Mouse (Mus musculus) embryo, embryonic 11 days (tissue): ENCODE measurements around the gene Tbc1d1.

ENCODE experiments used
- DNase-seq: peaks from one replicate; pipeline ENCODE4 v3.0.0-alpha.2; 2015

Gene Tbc1d1

DNA sequence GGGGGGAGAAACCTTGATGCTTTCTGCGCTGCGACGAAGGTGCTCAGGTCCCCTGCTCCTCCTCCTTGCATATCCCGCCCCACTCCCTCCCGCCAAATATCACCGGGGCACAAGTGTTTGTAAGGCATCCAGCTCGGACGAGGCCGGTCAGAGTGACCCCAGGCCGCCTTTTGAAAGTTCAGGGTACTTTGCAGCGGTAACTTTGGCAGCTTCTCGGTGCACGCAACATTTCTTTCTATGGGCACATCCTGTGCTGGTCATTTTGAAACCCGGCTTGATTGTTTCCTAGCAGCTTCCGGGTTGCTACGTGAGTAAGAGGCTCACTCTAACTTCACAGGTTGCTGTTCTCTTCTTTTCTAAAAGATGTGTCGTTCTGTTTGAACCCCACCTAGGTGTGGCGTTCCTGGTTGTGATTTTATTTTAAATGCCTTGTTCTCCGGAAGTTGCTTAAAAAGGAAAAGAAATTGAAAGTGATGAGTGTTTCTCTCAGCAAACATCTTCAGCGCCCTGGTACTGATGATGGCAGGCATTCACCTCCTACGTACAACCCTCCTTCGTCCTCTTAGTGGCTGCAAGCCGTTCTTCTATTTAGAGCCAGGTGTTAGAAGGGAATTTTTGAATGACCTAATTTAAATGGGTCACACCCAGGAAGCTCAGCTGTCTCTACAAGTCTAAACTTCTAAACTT, 4.7 kb downstream of the Tbc1d1 start:
- peak; percentile 29 for DNase-seq

DNA sequence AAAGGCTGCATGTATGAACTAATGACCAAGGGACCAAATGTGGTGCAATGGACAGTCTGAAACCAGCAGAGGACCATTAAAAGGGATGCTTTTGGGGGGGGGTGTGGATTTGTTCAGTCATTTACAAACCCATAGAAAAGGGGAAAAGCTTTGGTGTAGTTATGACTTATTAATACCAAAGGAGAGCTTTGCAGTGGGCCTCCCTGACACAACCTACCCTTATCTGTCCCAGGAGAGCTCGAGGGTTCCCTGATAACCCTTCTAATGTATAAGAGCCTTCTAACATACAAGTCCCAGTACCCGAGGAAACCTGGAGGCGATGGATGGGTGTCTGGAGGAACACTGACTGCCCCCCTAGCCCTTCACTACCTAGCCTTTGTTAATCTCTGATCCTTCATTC, 5.8 kb downstream of the Tbc1d1 start:
- DNase-seq, result no peak

DNA sequence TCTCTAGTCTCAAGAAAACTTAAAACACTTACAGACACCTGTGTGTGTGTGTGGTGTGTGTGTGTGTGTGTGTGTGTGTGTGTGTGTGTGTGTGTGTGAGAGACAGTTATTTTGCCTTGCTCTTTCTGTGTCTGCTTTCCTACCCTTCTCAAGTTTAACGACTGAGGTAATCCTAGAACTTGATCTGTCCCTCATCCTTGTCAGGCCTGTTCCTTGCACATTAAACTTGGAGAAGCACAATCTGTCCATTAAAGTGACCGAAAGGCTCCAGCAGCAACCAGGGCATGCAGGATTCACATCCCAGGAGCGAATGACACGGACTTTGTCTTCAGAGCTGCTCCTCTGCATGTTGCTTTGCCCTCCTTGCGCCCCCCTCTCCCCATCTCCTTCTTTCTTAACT, 6.5 kb downstream of the Tbc1d1 start:
- no peak for DNase-seq

DNA sequence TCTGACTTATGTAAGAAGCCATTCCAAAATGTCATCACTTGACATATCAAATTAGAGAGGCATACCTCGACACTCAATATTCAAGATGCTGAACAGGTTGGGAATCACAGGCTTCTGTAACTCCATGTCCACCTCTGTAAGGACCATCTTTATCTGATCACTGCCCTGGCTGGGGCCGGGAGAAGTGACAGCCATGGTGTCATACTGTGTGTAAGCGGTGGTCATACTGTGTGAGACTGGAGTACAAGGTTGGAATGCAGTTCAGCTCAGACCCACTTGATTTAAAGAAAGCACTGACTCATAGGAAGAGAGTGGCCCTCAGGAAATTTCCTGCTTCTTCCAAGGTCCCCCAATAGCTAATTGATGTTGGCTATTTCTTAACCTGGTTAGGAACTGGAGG, 8.3 kb downstream of the Tbc1d1 start:
- no peak for DNase-seq

DNA sequence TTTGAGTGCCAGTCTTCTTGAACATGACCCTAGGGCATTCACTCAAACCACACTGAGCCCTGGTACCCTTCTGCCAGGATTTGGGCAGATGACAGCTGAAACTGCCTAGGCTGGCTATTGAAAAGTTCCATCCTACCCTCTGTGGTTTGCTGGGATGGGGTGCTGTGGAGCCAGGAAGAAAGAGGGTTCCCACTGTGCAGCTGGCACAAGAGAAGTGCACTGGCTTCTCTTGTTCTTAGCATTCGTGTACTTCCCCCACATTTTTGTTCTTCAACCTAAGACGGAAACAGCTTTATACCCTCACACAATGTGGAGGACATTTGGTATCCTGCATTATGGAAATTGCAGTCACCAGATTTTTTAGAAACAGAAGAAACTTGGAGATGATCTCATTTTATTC, 9.7 kb downstream of the Tbc1d1 start:
- DNase-seq, result no peak

DNA sequence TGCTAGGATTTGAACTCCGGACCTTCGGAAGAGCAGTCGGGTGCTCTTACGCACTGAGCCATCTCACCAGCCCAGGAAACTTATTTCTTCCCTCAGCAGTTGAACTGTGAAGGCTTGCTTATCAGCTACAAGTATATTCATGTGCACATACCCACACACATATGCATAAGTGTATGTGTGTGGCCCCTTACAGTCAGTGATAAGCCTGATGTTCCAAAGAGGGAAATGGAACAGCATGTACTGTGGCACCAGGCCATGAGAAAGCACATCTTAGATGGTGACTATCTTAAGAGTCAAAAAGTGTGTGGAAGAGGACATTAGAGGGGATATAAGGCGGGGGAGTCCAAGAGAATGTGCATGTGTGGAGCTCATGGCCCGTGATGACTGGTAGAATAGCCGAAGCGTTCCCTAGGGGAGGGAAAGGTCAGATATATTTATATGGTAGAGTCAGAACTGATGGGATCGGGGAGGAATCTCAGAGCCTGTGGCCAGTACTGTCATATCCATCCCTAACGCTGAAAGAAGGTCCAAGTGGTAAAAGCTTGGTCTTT, 13.0 kb downstream of the Tbc1d1 start:
- DNase-seq, result no peak

DNA sequence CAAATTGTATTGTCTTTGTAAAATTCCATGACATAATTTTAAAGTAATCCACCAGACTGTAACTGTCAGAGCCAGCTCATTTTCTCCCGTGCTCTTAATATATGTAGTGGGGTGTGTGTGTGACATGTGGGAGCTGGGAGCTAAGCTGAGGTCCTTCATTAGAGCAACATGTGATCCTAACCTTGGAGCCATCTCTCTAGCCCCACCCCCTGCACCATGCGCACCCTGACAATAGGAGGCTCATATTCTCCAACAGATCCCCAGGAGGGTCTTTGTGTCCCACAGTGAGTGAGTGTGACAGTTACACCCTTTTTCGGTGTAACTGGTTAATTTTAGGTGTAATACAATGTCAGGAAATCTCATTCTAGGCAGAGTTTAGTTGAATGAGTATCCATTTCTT, 16.8 kb downstream of the Tbc1d1 start:
- DNase-seq, result no peak

DNA sequence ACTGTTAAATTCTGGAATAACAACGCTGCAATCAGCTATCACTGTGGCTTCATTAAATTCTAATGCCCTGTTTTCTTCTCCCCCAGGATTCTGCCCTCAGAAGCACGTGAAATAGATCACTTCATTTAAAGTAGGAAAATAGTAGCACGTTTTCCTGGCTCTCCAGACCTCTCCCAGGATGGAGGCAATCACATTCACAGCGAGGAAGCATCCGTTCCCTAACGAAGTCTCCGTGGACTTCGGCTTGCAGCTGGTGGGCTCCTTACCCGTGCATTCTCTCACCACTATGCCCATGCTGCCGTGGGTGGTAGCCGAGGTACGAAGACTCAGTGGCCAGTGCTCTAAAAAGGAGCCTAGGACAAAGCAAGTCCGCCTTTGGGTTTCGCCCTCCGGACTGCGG, 17.2 kb downstream of the Tbc1d1 start:
- no peak for DNase-seq

DNA sequence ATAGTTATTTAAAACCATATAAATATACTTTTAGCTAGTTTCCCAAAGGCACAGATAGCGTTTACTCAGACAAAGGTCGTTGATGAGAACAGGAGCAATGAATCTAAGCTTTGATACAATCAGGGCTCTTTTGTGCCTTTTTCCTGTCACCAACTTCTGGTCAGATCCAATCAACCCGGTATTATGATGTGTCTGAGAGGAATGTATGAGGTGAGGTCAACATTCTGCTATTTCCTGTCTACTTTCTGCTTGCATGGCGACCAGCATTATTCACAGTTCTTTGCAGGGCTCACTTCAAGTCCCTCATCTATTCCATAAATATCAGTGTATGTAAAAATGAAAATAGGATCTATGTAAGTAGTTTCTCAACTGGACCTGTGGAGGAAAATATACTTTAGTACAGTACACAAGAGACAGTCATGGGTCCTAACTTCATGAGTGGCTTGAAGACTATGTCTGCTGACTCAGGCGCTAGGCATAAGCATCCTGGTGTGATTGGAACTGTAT, 18.4 kb downstream of the Tbc1d1 start:
- no peak for DNase-seq

DNA sequence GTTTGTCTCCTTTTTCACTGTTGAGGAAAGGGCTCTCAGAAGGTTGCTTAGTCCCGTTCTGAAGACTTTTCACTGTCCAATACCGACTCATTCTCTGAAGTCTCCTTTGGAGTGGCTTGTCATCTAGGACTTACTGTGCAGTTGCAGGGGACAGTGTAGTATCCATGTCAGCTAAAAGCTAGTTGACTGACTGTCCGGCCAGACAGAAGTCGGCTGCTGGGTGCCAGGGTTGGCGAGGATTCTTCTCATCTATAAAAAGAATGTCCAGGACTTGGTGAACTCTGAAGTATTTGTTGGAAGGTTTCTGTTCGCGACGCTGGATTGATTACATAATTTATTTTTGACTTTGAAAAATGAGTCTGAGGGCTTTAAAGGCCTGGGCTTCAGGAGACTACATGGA, 24.4 kb downstream of the Tbc1d1 start:
- DNase-seq, result no peak

DNA sequence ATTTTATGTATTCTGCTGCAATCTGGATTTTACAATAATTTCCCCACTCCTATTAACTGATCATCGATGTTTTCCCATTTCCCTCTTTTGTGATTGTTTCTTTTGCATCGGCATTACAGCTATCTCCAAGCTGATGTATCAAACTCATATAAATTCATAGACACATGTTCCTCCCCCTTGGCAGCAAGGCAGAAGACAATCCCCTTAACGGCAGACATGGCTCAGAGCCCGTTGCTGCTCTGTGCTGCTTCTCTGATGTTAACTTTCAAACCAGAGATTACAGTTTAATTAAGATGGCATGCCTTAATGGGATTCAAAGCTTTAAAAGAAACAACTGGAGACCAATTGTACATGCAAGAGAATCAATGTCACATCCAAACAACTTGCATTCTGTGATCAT, 27.6 kb downstream of the Tbc1d1 start:
- no peak for DNase-seq

DNA sequence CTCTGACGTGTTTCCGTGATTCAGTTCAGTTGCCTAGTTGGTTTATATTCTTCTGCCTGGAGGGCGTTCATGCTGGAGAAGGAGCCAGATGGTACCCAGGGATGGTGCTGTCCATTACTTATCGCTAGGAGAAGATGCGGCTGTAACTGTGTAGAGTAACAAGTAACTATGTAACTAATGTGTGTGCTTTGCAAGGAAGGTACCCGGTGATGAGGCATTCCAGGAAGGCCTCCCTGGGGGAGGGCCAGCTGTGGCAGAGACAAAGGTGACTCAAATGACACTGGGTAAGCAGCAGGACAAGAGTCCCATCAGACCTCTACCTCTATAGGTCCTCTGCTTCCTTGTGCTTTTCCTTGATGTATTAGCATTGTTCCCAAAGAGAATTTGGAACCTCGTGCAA, 29.2 kb downstream of the Tbc1d1 start:
- DNase-seq, result no peak

DNA sequence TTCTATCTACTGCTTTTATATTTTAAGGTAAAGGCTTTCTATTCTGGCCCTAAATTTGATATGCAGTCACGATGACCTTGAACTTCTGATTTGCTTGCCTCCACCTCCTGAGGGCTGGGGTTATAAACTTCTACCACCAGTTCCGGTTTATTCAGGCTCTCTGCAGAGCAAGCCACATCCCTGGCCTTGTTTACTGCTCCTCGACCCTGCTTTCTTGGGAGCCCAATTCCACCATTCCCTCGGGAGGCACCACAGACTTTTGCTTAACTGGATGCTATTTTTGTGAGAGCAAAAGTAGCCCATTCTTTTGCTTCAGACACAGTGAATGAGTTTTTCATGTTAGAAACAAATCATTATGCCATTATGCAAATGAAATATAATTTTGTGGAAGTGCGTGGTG, 30.5 kb downstream of the Tbc1d1 start:
- DNase-seq, result no peak

DNA sequence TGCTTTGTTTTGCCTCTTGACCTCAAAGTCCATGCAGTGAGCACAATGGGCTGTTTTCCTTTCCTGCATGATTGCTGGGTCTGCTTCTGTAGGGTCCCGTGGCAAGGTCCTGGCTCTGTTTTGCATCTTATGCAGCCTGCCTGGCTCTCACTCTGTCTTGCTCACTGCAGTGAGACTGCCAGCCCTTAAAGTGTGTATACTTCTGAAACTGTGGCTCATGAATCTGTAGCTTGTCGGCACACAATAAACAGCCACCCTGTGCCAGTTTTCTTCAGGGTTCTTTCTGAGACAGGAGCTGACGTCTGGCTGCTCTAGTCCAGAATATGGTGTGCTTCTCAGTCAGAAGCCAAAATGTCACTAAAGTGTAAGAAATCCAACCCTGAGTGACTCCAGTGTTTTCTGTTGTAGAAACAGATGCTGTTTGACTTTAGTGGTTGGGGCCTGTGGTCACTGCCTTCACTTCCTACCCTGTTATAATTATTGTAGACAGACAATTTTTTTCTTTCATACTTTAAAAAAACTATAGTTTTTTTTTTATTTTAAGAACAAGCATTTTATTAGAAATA, 32.1 kb downstream of the Tbc1d1 start:
- peak; percentile 11 for DNase-seq

DNA sequence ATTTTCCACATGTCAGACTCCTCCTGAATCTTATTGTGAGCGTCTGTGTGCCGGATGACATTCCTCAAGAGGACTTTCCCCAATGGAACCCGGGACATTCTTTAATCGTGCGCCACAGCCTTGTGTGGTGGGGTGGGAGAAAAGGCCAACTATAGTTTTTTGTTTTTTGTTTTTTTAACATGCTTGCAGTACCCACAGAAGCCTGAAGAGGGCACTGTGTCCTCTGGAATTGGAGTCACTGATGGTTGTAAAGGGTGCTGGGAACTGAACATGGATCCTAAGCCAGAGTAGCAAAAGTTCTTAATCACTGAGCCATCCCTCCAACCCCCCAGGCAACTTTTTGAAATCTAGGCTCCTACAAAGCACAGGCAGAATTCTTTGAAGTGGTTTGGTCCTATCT, 34.8 kb downstream of the Tbc1d1 start:
- no peak for DNase-seq

DNA sequence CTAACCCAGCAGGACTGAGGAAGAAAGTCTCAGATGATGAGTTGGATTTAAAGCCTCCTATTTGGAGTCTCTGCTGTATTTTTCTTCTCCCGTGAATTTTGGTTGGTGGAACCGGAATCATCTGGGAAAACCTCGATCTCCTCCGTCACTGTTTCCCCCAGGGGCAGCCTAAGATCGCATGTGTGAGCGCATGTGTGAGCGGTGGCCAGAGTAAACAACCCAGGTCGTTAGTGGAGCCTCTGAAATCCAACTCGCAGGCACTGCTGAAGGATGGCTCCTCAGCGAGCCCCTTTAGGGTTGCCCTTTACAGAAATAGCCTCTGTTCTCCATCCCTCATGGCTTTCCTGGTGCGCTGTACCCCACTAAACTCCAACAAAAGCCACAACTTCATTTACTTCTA, 37.2 kb downstream of the Tbc1d1 start:
- DNase-seq, result peak; percentile 35

DNA sequence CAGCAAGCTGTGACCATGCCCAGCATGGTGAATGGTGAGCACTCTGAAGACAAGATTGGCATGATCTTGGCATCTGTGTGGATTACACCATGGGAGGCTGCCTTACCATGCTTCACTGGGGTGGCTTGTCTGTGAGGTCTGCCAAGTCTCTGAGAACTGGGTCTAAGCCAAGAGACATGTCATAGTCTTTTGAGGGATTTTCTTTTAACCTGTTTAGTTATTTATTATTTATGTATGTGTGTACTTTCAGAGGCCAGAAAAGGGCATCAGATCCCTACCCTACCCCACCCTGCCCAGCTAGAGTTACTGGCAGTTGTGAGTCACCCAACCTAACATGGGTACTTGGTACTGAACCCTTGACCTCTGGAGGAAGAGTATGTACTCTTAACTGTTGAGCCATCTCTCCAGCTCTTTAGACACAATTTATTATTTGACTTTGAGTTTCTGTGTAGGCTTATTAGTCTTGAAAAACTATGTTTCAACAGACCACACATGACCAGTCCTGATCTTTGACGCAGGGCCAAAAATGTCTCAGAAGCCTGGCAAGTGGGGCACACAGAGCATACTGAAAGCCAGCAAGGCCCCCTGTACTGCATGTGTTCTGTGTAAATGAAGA, 40.3 kb downstream of the Tbc1d1 start:
- no peak for DNase-seq

DNA sequence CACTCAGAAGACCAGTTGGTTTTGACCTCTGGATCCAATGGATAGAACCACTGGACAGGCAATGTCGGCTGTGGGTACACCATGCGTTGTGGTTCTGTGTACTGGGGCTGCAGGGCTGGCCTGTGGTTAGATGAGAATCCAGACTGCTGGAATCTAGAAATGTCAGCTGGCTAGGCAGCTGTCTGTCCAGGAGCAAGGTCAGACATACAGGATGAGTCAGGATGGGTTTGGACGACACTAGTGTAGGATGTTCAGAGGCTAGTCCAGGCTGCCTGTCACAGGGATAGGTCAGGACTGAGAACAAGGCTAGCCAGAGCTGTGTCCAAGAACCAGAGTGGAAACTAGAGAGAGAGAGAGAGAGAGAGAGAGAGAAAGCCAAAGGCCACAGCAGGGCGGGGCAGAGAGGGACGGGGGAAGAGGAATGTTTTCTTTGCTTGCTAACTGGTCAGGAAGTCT, 40.8 kb downstream of the Tbc1d1 start:
- DNase-seq, result no peak

DNA sequence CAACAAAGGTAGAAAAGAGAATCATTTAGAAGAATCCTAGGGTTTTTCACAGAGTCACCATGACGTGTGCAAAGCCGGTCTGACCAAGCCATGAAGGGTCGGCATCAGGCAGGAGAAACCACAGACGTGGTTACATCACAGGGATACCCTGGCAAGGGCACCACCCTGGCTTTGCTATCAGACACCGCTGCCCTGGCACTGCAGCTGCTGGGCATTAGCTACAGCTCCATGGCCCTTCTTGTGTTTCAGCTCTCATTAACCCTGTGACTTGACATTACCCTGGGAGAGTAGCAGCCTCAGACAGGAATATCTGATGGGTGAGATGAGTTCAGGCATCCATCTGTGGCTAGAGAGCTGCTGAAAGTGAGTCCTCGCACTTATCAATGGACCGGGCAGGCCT, 42.5 kb downstream of the Tbc1d1 start:
- DNase-seq, result no peak

DNA sequence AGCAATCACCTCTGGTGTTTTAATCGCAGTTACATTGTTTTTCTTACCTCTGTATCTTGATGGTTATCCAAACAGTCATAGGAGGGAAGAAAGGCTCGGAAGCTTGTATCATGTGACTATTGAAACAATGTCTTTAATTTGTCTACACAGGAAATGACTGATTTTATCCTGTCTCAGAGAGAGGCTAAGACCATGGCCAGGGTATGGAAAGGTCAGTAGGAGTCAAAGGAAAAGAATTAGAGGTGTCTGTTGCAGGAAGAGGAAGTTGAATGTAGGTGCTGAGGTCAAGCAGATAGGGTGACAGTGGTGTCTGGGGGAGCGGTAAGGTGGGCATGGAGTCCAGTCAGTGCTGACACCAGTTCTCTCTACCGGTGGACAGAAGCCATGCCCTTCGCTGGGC, 45.0 kb downstream of the Tbc1d1 start:
- DNase-seq, result no peak

DNA sequence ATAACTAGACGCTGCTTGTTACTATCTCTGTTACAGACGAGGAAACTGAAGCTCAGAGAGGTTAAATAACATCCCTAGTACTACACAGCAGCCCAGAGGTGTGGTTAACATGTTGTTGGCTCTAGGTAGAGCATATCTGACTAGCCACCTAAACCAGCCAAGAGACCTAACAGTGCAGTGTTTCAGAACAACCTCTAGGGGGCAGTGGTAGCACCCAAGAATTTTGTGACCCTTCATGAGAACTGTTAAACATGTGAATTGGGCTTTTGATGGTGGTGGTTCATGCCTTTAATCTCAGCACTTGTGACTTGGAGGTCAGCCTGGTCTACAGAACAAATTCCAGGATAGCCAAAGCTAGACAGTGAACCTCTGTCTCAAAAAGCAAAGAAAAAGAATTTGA, 46.2 kb downstream of the Tbc1d1 start:
- peak; percentile 64 for DNase-seq

DNA sequence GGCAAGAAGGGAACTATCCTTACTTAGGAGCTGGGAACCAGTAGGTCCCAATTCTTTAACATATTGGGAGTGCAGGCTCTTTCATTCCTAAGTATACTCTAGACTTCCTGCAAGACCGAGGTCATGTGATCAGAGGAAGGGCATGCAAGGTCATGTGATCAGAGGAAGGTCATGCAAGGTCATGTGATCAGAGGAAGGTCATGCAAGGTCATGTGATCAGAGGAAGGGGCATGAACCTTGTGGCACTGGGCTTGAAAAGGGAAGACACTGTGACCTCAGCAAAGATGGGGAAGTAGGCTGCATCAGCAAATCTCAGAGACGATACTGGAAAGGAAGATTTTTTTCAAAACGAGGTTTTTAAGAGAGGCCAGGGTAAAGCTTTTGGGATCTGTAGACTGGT, 49.5 kb downstream of the Tbc1d1 start:
- no peak for DNase-seq

DNA sequence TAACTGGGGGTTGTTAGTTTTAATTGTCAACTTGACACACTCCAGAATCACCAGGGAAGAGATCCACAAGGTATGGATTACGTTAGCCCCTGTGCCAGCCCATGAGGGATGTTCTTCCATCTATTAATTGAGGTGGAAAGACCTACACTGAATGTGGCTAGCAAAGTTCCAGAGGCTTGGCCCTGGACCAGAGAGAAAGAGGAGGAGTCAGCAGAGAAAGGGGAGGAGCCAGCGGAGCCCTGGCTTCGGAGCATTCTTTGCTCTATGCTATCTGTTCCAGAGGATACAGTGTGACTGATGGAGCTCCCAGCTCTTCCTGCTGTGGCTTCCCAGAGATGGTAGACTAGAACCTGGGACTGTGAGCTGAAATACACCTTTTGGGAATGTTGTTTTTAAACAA, 50.3 kb downstream of the Tbc1d1 start:
- no peak for DNase-seq

DNA sequence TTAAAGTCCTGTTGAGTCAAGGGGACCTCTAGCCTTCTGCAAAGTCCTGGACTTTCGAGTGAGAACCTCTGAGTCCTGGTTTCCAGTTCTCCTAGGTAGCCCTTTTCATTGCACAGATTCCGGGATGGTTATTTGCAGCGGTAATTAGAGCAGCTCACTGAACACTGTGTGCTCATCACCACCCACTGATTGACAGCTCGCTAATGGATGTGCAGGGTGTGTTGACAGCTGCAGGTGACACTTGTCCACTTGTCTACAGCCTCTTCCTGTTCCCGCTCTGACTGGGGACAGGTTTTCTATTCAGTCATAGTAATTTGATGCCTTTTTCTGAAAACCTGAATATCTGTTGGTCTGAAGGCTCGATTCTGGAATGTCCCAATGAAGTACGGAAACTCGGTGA, 50.8 kb downstream of the Tbc1d1 start:
- DNase-seq, result no peak
